Mouse (Mus musculus): ENCODE measurements around the gene Fam76b.
"Not testable (repeated sequence)": the region's sequence is repeated elsewhere in the genome, so short reads cannot be mapped to it uniquely, and the experiment has no call there.

Fam76b gene

GRCm38 (mm10) chr9:13827406-13828086 lies at the start of gene Fam76b:
Gene Fam76b, plus strand, starts transcription at chr9:13827716.
- peak; percentile 100 for DNase-seq (ENCODE audit: low spot score)

GRCm38 (mm10) chr9:13781985-13782384 lies 45.5 kb upstream of the Fam76b start:
- DNase-seq (ENCODE audit: low spot score): no peak

GRCm38 (mm10) chr9:13790864-13791263 lies 36.7 kb upstream of the Fam76b start:
- not testable (repeated sequence) for DNase-seq (ENCODE audit: low spot score)

- no peak for DNase-seq (ENCODE audit: low spot score)
These were observed 33.2 kb upstream of the Fam76b start for GRCm38 (mm10) chr9:13794302-13794701.

GRCm38 (mm10) chr9:13794756-13795155 lies 32.8 kb upstream of the Fam76b start:
- no peak for DNase-seq (ENCODE audit: low spot score)

- no peak for DNase-seq (ENCODE audit: low spot score)
These were observed 23.0 kb upstream of the Fam76b start for GRCm38 (mm10) chr9:13804480-13804879.

- DNase-seq (ENCODE audit: low spot score): no peak
These were observed 20.7 kb upstream of the Fam76b start for GRCm38 (mm10) chr9:13806854-13807253.

GRCm38 (mm10) chr9:13807657-13808056 lies 19.9 kb upstream of the Fam76b start:
- no peak for DNase-seq (ENCODE audit: low spot score)

GRCm38 (mm10) chr9:13809937-13810336 lies 17.6 kb upstream of the Fam76b start:
- peak; percentile 19 for DNase-seq (ENCODE audit: low spot score)

GRCm38 (mm10) chr9:13818369-13818768 lies 9.1 kb upstream of the Fam76b start:
- no peak for DNase-seq (ENCODE audit: low spot score)

GRCm38 (mm10) chr9:13820774-13821173 lies 6.7 kb upstream of the Fam76b start:
- no peak for DNase-seq (ENCODE audit: low spot score)

GRCm38 (mm10) chr9:13825896-13826295 lies 1.6 kb upstream of the Fam76b start:
- DNase-seq (ENCODE audit: low spot score): no peak

- peak; percentile 70 for DNase-seq (ENCODE audit: low spot score)
These were observed 1.1 kb upstream of the Fam76b start for GRCm38 (mm10) chr9:13826391-13826805.

GRCm38 (mm10) chr9:13826832-13827405 lies 597 bp upstream of the Fam76b start, which contains the start of gene Cep57:
Gene Cep57, minus strand, starts transcription at chr9:13827107.
- peak; percentile 99 for DNase-seq (ENCODE audit: low spot score)

GRCm38 (mm10) chr9:13828087-13828441 lies 548 bp downstream of the Fam76b start:
- peak; percentile 68 for DNase-seq (ENCODE audit: low spot score)

GRCm38 (mm10) chr9:13835256-13835655 lies 7.7 kb downstream of the Fam76b start:
- DNase-seq (ENCODE audit: low spot score): no peak

GRCm38 (mm10) chr9:13836726-13837125 lies 9.2 kb downstream of the Fam76b start:
- no peak for DNase-seq (ENCODE audit: low spot score)

GRCm38 (mm10) chr9:13847591-13847990 lies 20.1 kb downstream of the Fam76b start:
- no peak for DNase-seq (ENCODE audit: low spot score)

GRCm38 (mm10) chr9:13848481-13849480 lies 21.3 kb downstream of the Fam76b start:
- DNase-seq (ENCODE audit: low spot score): peak; percentile 77

- no peak for DNase-seq (ENCODE audit: low spot score)
These were observed 26.4 kb downstream of the Fam76b start for GRCm38 (mm10) chr9:13853876-13854275.

- no peak for DNase-seq (ENCODE audit: low spot score)
These were observed 28.7 kb downstream of the Fam76b start for GRCm38 (mm10) chr9:13856247-13856646.

- DNase-seq (ENCODE audit: low spot score): no peak
These were observed 29.3 kb downstream of the Fam76b start for GRCm38 (mm10) chr9:13856777-13857176.

GRCm38 (mm10) chr9:13867646-13868045 lies 40.1 kb downstream of the Fam76b start:
- DNase-seq (ENCODE audit: low spot score): no peak
